ENCODE assay signal across 11 mouse cellular contexts in the genomic region with DNA sequence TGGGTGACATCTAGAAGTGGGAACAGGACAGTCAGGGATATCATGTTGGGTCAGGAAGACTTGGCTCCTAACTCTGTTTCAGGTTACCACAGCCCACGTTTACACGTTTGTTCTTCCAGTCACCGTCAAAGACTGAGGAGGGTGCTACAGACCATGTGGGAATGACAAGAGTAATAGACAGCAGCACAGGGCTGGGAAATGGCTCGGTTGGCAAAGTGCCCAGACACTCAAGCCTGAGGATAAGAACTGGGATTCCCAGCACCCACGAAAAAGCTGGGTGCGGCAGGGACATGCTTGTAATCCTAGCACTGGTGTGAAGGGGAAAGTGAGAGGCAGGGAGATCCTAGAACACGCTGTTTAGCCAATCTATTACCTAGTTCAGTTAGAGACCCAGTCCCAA.
A peak's percentile ranks its signal among the peaks of the same experiment; 100 is the strongest.
DNase-seq lines count a peak whose midpoint lies in the region; ATAC-seq lines count a peak whose summit lies in the region.
"Had no signal": no experiment of that assay in that cellular context is flagged by ENCODE, and none has a peak within 500 bp of the region (broad histone marks: within the 10 kb centered on the region; RNA-seq: fewer than 3 reads in every experiment).

No protein-coding gene starts in this region.

- intact Hi-C loops in left cerebral cortex, postnatal 4 days (cut with DNase I), result no loop called here

- H3K4me1 ChIP-seq in kidney, embryonic 14.5 days (ENCODE audit: control insufficient read depth, insufficient read depth, low read length), result peaks cover 6% of the 10 kb centered on the region; the same call in 1 of the 2 replicates

- H3K36me3 ChIP-seq in kidney, embryonic 14.5 days (ENCODE audit: control insufficient read depth, insufficient read depth, low read length), result no peaks in the 10 kb centered on the region
- H3K36me3 ChIP-seq: neural tube, embryonic 12.5 days; stomach, embryonic 15.5 days had no signal

- peak; percentile 50 for DNase-seq in adrenal gland, postnatal 10 days
- DNase-seq in adrenal gland, postnatal 4 days (ENCODE audit: low spot score in 2 of 2), result no peak
- peak; percentile 61 for DNase-seq in kidney, postnatal 10 days
- peak; percentile 41 to 50 for DNase-seq in frontal cortex, postnatal 25 days (ENCODE audit: low spot score in 2 of 2)
- peak; percentile 41 for DNase-seq in left cerebral cortex, postnatal 4 days
- no peak for DNase-seq in embryo, embryonic 10 days (ENCODE audit: low spot score)
- DNase-seq in gastrocnemius, postnatal 25 days, result no peak

- no peak overlapping the region for H3K9ac ChIP-seq in kidney, embryonic 14.5 days (ENCODE audit: low read depth, low read length)
- H3K9ac ChIP-seq: liver, embryonic 14.5 days; neural tube, embryonic 12.5 days; stomach, embryonic 15.5 days had no signal

- no peak overlapping the region for H3K4me3 ChIP-seq in kidney, embryonic 14.5 days (ENCODE audit: low read length)
- H3K4me3 ChIP-seq: neural tube, embryonic 12.5 days; stomach, embryonic 15.5 days had no signal

- WGBS in kidney, embryonic 14.5 days, result 66% methylated on average over 7 of the region's 7 CpGs

- no peaks in the 10 kb centered on the region for H3K9me3 ChIP-seq in kidney, embryonic 14.5 days (ENCODE audit: control insufficient read depth, low read length)
- H3K9me3 ChIP-seq: neural tube, embryonic 12.5 days; stomach, embryonic 15.5 days had no signal

- H3K4me2 ChIP-seq in kidney, embryonic 14.5 days (replicated peaks; ENCODE audit: low read depth, low read length), result no peak overlapping the region
- H3K4me2 ChIP-seq: neural tube, embryonic 12.5 days; stomach, embryonic 15.5 days had no signal

- no peak overlapping the region for H3K27ac ChIP-seq in kidney, embryonic 14.5 days (ENCODE audit: low read depth, low read length)
- H3K27ac ChIP-seq: liver, embryonic 14.5 days; neural tube, embryonic 12.5 days; stomach, embryonic 15.5 days had no signal

- no peak for ATAC-seq in kidney, embryonic 14.5 days (ENCODE audit: low FRiP score, low TSS enrichment)

- H3K27me3 ChIP-seq in kidney, embryonic 14.5 days (ENCODE audit: control insufficient read depth, insufficient read depth, low read length), result no peaks in the 10 kb centered on the region
- H3K27me3 ChIP-seq: neural tube, embryonic 12.5 days; stomach, embryonic 15.5 days had no signal

Comparison
In these comparisons a context has a peak if more than half of its experiments do, and no peak if none do; other contexts are left out.
1. DNase-seq: peak in adrenal gland, postnatal 10 days (single experiment), kidney, postnatal 10 days (single experiment), frontal cortex, postnatal 25 days (2 of 2) and left cerebral cortex, postnatal 4 days (single experiment); none in adrenal gland, postnatal 4 days (0 of 2), embryo, embryonic 10 days (single experiment) and gastrocnemius, postnatal 25 days (single experiment).